Mouse (Mus musculus) olfactory bulb, adult 2 months (tissue): ENCODE results near the gene Lbx1.

Experiments
- CTCF ChIP-seq: fragments of 200-500 bp; IDR thresholded peaks from 2 replicates; pipeline ENCODE4 v1.5.1; 2012; ENCODE audit warnings: low read depth, mild to moderate bottlenecking, low read length, moderate library complexity; ENCODE audit not compliant: insufficient read depth
- POLR2A ChIP-seq: fragments of 200-500 bp; IDR thresholded peaks from 2 replicates; pipeline ENCODE4 v1.6.1; 2012; ENCODE audit warnings: mild to moderate bottlenecking, low read depth, low read length, moderate library complexity; ENCODE audit not compliant: insufficient read depth

- no peak for TF ChIP-seq CTCF
- TF ChIP-seq POLR2A = no peak
These were observed 12.0 kb downstream of the Lbx1 start for GRCm38 (mm10) chr19:45223413-45224285.
